ENCODE assay signal across 8 mouse cellular contexts in genomic region chr5:111810079-111810808, GRCm38 (mm10).
DNase-seq lines count a peak whose midpoint lies in the region; ATAC-seq and TF ChIP-seq lines count a peak whose summit lies in the region.

No protein-coding gene starts in this region.

- no peak overlapping the region for H3K4me3 ChIP-seq in left cerebral cortex, adult 2 months

- TF ChIP-seq CTCF in left cerebral cortex, adult 2 months (IDR thresholded peaks at IDR 0.05) = peak; percentile 15

- H3K27ac ChIP-seq in left cerebral cortex, adult 2 months = no peak overlapping the region

- intact Hi-C loops in left cerebral cortex, adult 2 months (cut with DNase I) = no loop called here

- DNase-seq in left cerebral cortex, adult 2 months (ENCODE audit: extremely low spot score in 1 of 2, low spot score in 2 of 2) = no peak
- DNase-seq in left cerebral cortex, adult 8-10 months (ENCODE audit: low spot score in 2 of 2) = no peak
- DNase-seq in NIH3T3 (ENCODE audit: low read depth) = peak; percentile 75
- peak; percentile 82 to 87 for DNase-seq in heart, adult 9 months (ENCODE audit: low spot score in 2 of 2)
- DNase-seq in retina, postnatal 1 day = no peak
- DNase-seq in right cerebral cortex, adult 2 months (ENCODE audit: low spot score in 2 of 2) = no peak
- DNase-seq in cerebellum, adult 11 months = no peak

- peak; percentile 83 for ATAC-seq in common myeloid progenitor, adult 5-6 weeks (replicated peaks; ENCODE audit: low read depth, poor library complexity, severe bottlenecking)

Comparison
In these comparisons a context has a peak if more than half of its experiments do, and no peak if none do; other contexts are left out.
1. DNase-seq: peak in NIH3T3 (single experiment) and heart, adult 9 months (2 of 2); none in left cerebral cortex, adult 2 months (0 of 2), left cerebral cortex, adult 8-10 months (0 of 2), retina, postnatal 1 day (single experiment), right cerebral cortex, adult 2 months (0 of 2) and cerebellum, adult 11 months (single experiment).